Mouse (Mus musculus) intestine, embryonic 16.5 days (tissue): ENCODE results near the gene Nfasc. TPM values are rescaled to one million over a fixed set of nuclear protein-coding genes. Genes with fewer than 3 reads are reported as not detected.

ENCODE experiments used
- ATAC-seq: fragments of 200-750 bp; cut with Nextera tagmentation; 2 replicates; pipeline ENCODE4 v1.8.0; 2017; ENCODE audit warnings: moderate TSS enrichment, moderate library complexity
- H3K27ac ChIP-seq: fragments of 300-500 bp; sonication (generic); 2 replicates; pipeline ENCODE4 v1.5.1; 2014; ENCODE audit warnings: mild to moderate bottlenecking, low read length
- H3K27me3 ChIP-seq: fragments of 300-500 bp; sonication (generic); replicated peaks from 2 replicates; pipeline ENCODE4 v1.6.1; 2014; ENCODE audit warnings: low read length, control low read depth, mixed read lengths; ENCODE audit not compliant: control insufficient read depth, insufficient read depth
- H3K36me3 ChIP-seq: fragments of 300-500 bp; sonication (generic); 2 replicates; pipeline ENCODE4 v1.6.1; 2014; ENCODE audit warnings: low read length, control low read depth; ENCODE audit not compliant: control insufficient read depth, insufficient read depth
- H3K4me1 ChIP-seq: fragments of 300-500 bp; sonication (generic); 2 replicates; pipeline ENCODE4 v1.6.1; 2014; ENCODE audit warnings: low read length, control low read depth, mixed read lengths; ENCODE audit not compliant: control insufficient read depth, insufficient read depth
- H3K4me2 ChIP-seq: fragments of 300-500 bp; sonication (generic); 2 replicates; pipeline ENCODE4 v1.6.1; 2014; ENCODE audit warnings: low read depth, low read length, control low read depth
- H3K4me3 ChIP-seq: fragments of 300-500 bp; sonication (generic); 2 replicates; pipeline ENCODE4 v1.5.1; 2014; ENCODE audit warnings: mild to moderate bottlenecking, low read length
- H3K9ac ChIP-seq: fragments of 300-500 bp; sonication (generic); 2 replicates; pipeline ENCODE4 v1.6.1; 2014; ENCODE audit warnings: low read depth, low read length
- H3K9me3 ChIP-seq: fragments of 300-500 bp; sonication (generic); 2 replicates; pipeline ENCODE4 v1.6.1; 2016; ENCODE audit warnings: low read length, control low read depth; ENCODE audit not compliant: control insufficient read depth
- WGBS: fragments of 180-500 bp; shearing (Covaris S2); extraction: QIAGEN DNeasy Blood & Tissue Kit; methylation state at CpG from one replicate; pipeline ENCODE4 v1.1.7; 2014; 5-methylcytosine and 5-hydroxymethylcytosine counted together
- polyA plus RNA-seq: library from polyadenylated mRNA; unstranded; fragments of >200 nt; fragmentation: Nextera tagmentation; extraction: Ambion mirVana; gene quantifications from 2 replicates; pipeline ENCODE4 v1.2.1, GENCODE M21; 2015

The Nfasc gene
- polyA plus RNA-seq, 1 experiment from 2014 or later, result 2.0 TPM

- no peak for ATAC-seq
- no peaks in the 10 kb centered on the region for H3K27me3 ChIP-seq
- 80% methylated on average over 9 of the region's 9 CpGs for WGBS
These were observed 172.1 kb downstream of the Nfasc start for GRCm38 (mm10) chr1:132569516-132569915.

DNA sequence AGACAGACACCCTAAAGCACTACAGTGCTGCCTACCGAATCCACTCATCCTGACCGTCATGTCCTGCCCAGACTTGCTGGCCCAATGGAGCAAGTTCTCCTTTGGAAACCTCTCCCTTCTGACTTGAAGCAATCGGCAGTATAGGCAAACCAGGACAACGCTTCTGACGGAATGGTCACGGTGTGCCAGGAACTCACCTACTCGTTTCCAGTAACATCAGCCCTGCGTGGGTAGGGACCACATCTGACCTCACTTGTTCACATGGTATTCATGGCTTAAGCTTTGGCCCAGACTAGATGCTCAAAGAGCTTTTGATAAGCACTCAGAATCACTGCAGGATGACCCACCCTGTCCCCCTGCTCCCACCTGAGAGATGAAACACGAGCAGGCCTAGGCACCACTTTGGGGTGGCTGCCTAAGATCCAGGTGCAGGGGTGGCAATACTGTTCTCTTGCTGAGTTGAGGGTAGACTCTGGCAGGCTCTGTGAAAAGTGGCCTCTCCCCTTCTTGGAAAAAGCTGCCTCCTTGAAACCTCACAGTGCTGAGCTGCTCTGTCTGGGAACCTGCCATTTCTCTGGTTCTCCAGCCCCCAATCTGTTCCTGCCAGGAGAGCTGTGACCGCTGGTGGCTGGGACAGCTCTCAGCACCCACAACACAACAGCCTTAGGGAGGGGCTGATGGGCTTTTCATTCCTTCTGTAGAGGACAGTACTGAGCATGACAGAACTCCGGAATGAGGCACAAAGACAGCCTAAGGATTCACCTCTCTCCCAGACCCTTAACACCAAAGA is 174.1 kb downstream of the Nfasc start:
- Histone ChIP-seq H3K27ac (no peak overlapping the region), H3K4me2 (no peak overlapping the region), H3K9me3 (no peaks in the 10 kb centered on the region), H3K4me1 (no peaks in the 10 kb centered on the region), H3K27me3 (no peaks in the 10 kb centered on the region), H3K9ac (no peak overlapping the region), H3K4me3 (no peak overlapping the region), H3K36me3 (no peaks in the 10 kb centered on the region)
- 84% methylated on average over 11 of the region's 11 CpGs for WGBS
- no peak for ATAC-seq

More at GRCm38 (mm10) chr1:132569516-132569915, 172.1 kb downstream of the Nfasc start:
- H3K4me2 ChIP-seq, result no peak overlapping the region
- H3K4me3 ChIP-seq, result no peak overlapping the region
- no peak overlapping the region for H3K9ac ChIP-seq
- H3K36me3 ChIP-seq, result no peaks in the 10 kb centered on the region
- no peaks in the 10 kb centered on the region for H3K4me1 ChIP-seq
- no peak overlapping the region for H3K27ac ChIP-seq
- H3K9me3 ChIP-seq, result no peaks in the 10 kb centered on the region

DNA sequence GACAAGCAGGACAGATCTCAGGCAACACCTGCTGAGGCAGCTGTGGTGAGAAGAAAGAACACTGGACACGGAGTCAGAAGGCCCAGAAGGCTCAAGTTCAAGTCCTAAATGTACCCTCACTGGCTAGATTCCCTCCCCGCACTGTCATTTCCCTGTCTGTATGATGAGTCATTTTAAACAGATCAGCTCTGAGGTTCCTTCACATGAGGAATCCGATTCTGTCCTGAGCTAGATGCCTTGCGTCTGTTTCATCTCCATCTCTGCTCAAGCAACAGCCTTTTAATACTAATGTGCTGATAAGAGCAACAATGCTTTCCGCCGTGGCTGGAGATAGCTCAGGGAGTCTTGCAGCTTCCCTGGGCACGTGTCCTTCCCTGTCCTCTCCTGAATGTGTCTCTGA is 175.8 kb downstream of the Nfasc start:
- ATAC-seq, result no peak
- Histone ChIP-seq H3K9ac (no peak overlapping the region), H3K9me3 (no peaks in the 10 kb centered on the region), H3K27ac (no peak overlapping the region), H3K4me1 (no peaks in the 10 kb centered on the region), H3K27me3 (no peaks in the 10 kb centered on the region), H3K4me2 (no peak overlapping the region), H3K4me3 (no peak overlapping the region), H3K36me3 (no peaks in the 10 kb centered on the region)
- WGBS, result 51% methylated on average over 7 of the region's 7 CpGs

- WGBS, result 25% methylated on average over 6 of the region's 6 CpGs
These were observed 176.7 kb downstream of the Nfasc start for GRCm38 (mm10) chr1:132564946-132565345.

DNA sequence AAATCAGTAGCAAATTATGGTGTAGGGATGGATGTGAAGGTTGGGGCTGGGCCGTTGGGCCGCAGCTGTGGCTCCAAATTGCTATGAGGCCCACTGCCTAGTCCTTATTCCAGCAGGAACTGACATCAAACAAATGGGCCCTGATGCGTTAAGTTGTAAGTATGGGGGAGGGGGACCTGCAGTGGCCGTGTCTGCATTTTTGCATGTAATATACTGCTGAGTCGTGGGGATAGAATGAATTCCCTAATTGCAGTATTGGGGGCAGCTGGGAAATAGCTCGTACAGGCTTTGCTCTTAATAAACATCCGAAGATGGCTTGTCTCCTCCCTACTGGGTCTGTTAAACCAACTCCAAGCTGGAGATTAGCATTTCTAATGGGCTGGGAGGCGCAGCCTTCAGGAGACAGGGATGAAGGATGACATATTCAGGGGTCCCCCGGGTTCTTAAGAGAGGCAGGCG is 179.2 kb downstream of the Nfasc start:
- no peak overlapping the region for H3K9ac ChIP-seq
- no peak overlapping the region for H3K4me3 ChIP-seq
- ATAC-seq, result no peak
- no peaks in the 10 kb centered on the region for H3K36me3 ChIP-seq
- H3K4me1 ChIP-seq, result peaks cover 11% of the 10 kb centered on the region
- 0 out of 2 replicates have a peak, but pooled peaks cover 3% of the 10 kb centered on the region for H3K27me3 ChIP-seq
- no peaks in the 10 kb centered on the region for H3K9me3 ChIP-seq
- 36% methylated on average over 10 of the region's 10 CpGs for WGBS
- H3K4me2 ChIP-seq, result no peak overlapping the region
- H3K27ac ChIP-seq, result no peak overlapping the region

More at GRCm38 (mm10) chr1:132564946-132565345, 176.7 kb downstream of the Nfasc start:
- no peak for ATAC-seq
- H3K27ac ChIP-seq, result no peak overlapping the region
- H3K36me3 ChIP-seq, result no peaks in the 10 kb centered on the region
- no peak overlapping the region for H3K4me3 ChIP-seq
- no peak overlapping the region for H3K4me2 ChIP-seq
- no peaks in the 10 kb centered on the region for H3K9me3 ChIP-seq
- H3K4me1 ChIP-seq, result no peaks in the 10 kb centered on the region
- 0 out of 2 replicates have a peak, but pooled peaks cover 3% of the 10 kb centered on the region for H3K27me3 ChIP-seq
- no peak overlapping the region for H3K9ac ChIP-seq

DNA sequence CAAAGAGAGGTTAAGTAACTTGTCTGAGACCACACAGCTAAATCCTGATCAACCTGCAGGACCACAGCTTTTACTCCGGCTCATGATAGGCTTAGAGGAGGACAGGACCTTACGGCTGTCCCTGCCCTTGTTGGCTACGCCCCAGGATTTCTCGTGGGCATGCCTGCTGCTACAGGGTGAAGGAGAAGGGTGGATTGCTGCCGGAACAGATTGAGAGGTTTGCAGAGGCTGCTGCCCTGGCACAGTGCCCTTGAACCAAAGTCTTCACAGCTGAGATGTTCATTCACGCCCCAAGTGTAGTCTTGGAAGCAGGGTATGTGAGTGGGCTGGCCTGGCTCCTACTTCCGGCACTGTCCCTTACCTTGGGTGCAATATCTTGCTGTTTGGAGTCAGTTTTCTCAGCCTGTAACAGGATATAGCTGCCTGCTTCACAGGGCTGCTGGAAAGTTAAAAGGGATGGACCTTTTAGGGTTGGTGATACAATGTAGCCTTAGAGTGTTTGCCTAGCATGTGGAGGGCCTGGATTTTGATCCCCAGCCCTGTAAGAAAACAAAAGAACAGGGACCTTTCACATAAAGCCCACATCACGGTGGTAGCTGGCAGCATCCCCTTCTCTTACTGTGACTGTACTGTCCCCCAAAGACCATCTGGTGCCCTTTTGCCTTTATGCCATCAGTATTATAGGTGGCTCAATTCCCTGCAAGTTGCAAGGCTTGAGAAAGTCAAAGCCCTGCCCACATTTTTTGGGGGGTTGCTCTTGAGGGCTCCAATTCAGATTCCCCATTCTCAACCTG is 180.5 kb downstream of the Nfasc start:
- Histone ChIP-seq H3K4me2 (no peak overlapping the region), H3K27ac (no peak overlapping the region), H3K27me3 (0 out of 2 replicates have a peak, but pooled peaks cover 3% of the 10 kb centered on the region), H3K9ac (no peak overlapping the region), H3K4me3 (no peak overlapping the region), H3K4me1 (peaks cover 11% of the 10 kb centered on the region), H3K36me3 (no peaks in the 10 kb centered on the region), H3K9me3 (no peaks in the 10 kb centered on the region)
- 61% methylated on average over 8 of the region's 8 CpGs for WGBS
- no peak for ATAC-seq

GRCm38 (mm10) chr1:132559045-132559444 is 182.6 kb downstream of the Nfasc start:
- Histone ChIP-seq H3K4me3 (no peak overlapping the region), H3K27ac (no peak overlapping the region), H3K9ac (no peak overlapping the region), H3K36me3 (no peaks in the 10 kb centered on the region), H3K9me3 (no peaks in the 10 kb centered on the region), H3K27me3 (0 out of 2 replicates have a peak, but pooled peaks cover 3% of the 10 kb centered on the region), H3K4me1 (peaks cover 11% of the 10 kb centered on the region), H3K4me2 (no peak overlapping the region)
- ATAC-seq, result no peak
- WGBS, result 28% methylated on average over 6 of the region's 6 CpGs

DNA sequence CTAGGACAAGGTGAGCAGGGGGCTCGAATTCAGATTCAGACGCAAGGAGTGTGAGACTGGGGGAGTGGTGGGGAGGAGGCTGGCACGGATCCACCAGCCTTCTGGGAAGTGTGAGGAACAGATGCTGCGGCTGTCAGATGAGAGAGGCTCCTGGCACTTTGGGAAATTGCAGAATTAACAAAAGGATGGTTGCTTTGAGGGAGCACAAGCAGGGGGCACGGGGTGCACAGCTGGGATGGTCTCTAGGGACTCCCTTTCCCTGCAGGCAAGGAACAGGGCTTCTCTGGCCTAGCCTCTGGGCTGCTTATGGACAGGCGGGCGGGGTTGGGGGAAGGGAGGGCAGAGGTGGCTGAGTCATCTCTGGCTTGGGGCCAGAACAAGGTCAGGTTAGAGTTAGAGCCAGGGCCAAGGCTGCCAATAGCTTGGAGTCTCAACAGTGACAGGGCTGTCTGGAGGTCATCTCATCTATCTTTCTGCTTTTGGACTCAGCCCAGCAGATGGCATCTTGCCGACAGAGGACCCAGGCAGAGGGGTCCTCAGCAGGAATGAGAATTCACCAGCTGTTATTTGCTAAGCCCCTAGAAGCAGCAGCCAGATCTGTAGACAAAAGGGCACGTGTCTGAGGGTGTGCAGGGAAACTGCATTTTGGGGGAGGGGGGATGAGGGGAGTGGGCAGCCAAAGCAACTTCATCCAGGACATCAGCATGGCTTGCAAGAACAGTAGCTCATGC is 183.5 kb downstream of the Nfasc start:
- Histone ChIP-seq H3K4me1 (peaks cover 11% of the 10 kb centered on the region), H3K9me3 (no peaks in the 10 kb centered on the region), H3K9ac (peak overlapping the region; percentile 37; the same call in 1 of the 2 replicates), H3K4me2 (no peak overlapping the region), H3K36me3 (no peaks in the 10 kb centered on the region), H3K27ac (no peak overlapping the region), H3K27me3 (0 out of 2 replicates have a peak, but pooled peaks cover 3% of the 10 kb centered on the region), H3K4me3 (no peak overlapping the region)
- ATAC-seq, result peak; percentile 89
- WGBS, result 18% methylated on average over 9 of the region's 9 CpGs

- no peaks in the 10 kb centered on the region for H3K36me3 ChIP-seq
- no peak overlapping the region for H3K9ac ChIP-seq
- H3K4me3 ChIP-seq, result no peak overlapping the region
- peaks cover 14% of the 10 kb centered on the region for H3K4me1 ChIP-seq
- H3K9me3 ChIP-seq, result no peaks in the 10 kb centered on the region
- no peak for ATAC-seq
- WGBS, result 74% methylated on average over 8 of the region's 8 CpGs
- peaks cover 17% of the 10 kb centered on the region for H3K27me3 ChIP-seq
- H3K4me2 ChIP-seq, result no peak overlapping the region
- no peak overlapping the region for H3K27ac ChIP-seq
These were observed 197.8 kb downstream of the Nfasc start for GRCm38 (mm10) chr1:132543789-132544188.
